Mouse (Mus musculus): ENCODE measurements around the gene Msi2.

Msi2 gene

DNA sequence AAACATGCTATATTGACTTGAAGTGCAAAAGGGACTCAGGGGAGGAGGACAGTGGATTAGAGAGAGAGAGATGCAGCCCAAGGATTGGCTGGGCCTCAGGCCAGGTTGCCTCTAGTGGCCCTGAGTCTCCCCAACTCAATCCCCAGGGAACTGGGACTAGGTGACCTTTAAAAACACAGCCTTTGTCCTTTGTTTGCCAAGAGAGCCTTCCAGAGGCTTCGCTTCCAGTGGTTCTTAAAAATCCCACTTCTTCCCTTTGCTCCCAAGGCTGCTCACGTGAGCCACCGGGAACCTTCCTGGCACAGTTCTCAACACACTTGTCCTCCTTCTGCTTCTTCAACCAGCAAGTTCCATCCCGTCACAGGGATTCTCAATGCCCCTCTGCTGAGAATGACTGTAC is 159.6 kb downstream of the Msi2 start:
- DNase-seq (ENCODE audit: low spot score), result peak; percentile 15

DNA sequence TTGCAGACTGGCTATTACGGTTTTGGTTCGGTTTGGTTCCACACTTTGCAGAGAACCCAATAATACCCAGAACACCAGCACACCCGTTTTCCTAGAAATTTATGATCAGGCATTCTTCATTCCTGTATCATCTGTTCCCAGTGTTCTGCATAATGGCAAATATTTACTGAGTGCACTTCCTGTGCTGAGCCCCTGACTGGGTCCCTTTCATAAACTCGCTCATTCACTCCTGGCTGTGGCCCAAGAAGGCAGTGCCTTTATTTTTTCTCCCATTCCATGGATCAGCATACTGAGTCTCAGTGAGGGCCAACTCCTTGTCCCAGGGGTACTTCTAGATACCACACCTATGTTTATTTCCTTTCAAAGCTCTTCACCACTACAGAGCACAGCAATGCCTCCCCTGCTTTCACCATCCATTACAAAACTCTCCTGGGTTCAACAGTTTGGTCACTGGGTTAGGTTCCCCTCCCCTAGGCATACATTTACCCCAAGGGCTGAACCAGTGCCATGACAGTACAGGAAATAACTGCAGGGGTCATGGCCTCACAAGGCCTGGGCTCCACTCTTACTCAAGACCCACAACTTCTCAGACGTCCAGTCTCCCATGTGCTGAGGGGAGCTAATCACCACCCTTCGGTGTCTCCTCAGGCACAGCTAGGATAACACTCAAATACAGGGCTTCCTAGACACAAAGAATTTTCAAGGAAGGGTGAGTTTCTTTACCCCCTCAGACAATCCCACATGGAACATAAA is 160.3 kb downstream of the Msi2 start:
- DNase-seq (ENCODE audit: low spot score), result no peak

DNA sequence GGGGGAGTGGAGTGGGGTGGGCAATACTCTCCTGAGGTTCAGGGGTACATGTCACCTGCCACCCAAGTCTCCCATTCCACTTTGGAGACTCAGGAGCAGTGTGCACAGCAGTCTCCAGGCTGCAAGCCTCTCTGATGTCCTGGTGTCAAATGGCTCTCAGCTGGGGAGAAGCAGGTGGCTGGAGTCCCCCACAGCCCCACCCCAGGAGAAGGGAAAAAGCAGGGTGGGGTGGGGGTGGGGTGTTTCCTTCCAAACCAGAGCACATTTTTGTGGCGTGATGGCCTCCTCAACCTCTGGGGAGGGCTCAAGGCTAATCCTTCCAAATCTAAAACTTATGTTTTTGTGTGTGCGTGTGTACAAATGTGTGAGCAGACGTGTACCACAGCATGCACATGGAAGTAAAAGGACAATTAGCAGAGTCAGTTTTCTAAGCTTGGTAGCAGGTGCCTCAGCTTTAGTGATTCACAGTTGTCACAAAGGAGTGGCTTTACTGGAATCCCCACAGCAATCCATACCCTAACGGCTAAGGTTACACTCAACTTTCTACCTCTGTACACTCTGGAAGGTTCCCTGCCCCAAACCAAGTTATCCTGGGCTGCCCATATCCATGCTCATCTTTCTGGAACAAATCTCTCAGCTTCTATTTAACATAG is 161.1 kb downstream of the Msi2 start:
- DNase-seq (ENCODE audit: low spot score), result no peak

DNA sequence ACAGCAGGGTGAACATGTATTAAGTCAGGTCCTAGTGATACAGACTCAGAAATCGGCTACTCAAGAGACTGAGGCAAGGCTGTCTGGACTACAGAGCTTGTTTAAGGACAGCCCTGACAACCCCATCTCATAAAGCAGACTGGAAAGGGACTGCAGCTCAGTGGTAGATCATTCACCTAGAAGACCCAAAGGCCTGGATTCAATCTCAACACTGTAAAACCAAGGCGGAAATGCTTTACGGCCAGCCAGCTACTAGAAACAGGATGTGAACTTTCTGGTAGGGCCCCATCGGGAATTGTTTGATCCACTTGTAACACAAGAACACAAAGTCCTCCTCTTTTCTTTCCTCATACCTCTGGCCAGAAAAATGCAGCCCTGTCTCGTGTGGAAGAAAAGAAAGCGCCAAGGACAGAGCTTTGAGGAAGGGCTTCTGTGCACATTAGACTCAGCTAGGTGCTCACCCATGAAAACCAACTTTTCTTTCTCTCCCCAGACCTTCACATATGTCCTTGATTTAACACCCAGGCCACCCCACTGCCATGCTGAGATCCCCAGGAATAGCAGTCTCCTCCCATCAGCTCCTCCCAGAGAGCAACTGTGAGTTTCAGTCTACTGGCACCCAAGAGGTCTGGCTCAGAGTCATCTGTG is 162.3 kb downstream of the Msi2 start:
- no peak for DNase-seq (ENCODE audit: low spot score)

DNA sequence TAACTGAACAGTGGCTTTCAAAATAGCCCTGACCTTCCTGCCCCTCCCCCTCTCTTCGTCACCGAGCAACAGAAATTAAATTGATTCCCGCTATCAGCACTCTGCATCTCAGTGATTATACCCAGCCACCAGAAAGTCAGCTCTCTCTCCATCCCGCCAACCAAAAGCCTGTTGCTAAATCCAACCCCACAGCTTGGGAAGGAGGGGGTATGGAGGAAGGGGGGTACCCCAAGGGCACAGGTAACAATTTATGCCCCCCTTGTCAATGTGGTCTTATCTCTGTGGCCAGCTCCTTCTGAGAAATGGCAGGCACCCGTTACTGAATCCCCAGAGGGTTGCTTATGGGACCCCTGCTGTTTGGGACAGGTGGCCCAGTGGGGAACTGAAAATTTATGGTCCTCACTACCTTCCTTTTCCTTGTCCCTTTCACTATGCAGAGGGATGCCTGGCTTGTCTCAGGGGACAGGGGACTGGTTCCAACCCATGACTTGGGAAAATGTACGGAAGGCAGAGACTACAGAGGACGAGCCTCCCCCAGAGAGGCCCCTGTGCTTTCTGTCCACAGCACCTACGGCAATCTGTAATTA is 163.0 kb downstream of the Msi2 start:
- no peak for DNase-seq (ENCODE audit: low spot score)

DNA sequence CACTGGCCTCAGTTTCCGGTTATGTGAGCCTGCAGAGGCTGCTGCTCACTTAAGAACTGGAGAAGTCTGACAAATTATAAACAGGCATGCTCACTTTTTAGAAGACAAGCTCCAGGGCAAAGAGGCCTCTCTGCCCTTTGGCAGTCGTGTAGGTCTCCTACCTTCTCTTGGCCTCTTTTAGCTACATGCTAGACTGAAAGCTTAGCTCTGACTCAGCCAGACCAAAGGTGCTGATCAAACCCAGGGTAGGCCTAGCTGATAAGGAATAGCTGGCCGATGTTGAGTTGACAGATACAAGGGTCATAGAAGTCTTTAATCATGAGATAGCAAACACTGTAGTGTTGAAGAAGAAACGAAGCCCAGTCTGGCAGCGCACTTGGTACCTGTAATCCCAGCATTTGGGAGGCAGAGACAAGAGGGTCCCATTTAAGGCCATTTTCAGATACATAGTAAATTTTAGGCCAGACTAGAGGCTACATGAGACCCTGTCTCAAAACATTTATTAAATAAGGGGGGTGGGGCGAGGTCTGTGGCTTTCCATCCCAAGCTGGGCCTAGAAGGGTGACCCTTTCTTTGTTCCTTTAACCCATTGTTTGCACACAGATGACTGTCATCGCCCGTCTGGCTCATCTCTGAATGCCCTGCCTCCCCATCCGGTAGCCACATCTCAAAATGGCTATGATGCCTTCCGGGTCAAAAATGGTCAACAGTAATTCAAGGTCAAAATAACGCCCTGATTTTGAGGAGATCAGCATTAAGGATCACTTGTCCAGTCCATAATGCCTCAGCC is 164.6 kb downstream of the Msi2 start:
- no peak for DNase-seq (ENCODE audit: low spot score)

DNA sequence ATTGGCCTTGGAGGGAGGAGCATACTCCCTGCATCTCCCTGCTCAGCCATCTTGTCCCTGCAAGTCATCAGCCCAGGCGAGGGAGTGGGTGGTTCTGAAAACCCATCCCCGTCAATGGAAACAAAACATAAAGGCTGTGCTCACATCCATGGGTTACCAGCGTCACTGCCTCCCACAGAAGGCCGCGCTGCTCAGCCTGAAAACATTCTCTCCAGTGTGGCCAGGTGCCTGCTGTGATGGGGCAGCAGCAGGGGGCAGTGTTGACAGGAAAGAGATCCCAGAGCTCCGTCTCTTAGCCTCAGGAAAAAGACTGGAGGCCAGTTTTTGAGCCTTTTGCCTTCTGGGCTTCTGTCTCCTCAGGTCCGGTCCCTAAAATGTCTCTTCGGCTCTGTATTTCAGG is 165.3 kb downstream of the Msi2 start:
- DNase-seq (ENCODE audit: low spot score), result peak; percentile 66

DNA sequence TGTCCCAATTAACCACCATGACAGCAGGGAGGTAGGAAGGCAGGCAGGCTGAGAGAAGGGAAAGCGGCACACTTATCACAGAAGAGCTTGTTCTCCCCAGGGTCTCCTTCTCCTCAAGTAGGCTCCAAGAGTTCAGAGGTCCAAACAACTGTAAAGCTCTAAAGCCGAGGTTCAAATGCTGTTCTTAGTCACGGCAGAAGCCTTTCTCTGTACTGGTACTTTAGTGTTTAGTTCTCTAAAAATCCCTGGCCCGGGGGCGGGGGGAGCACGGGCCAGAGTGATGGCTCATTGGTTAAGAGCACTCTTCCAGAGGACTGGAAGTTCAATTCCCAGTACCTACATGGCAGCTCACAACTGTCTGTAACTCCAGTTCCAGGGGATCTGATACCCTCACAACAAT is 165.9 kb downstream of the Msi2 start:
- no peak for DNase-seq (ENCODE audit: low spot score)

DNA sequence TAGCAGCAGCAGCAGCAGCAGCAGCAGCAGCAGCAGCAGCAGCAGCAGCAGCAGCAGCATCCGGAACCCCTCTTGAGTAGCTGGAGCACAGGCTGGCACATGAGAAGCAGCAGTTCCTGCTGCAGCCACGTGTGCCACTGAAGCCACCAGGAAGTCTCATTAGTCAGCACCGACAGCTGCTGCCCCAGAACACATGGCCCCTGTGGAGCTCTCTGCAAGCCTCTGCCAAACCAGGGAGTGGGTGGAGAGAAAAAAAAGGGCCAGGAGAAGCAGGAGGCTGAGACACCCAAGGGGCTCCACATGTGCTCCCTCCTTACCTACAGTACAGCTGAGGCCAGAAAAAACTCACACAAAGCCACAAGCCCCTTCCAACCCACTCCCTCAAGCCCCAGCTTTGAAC is 167.3 kb downstream of the Msi2 start:
- DNase-seq (ENCODE audit: low spot score), result peak; percentile 28

DNA sequence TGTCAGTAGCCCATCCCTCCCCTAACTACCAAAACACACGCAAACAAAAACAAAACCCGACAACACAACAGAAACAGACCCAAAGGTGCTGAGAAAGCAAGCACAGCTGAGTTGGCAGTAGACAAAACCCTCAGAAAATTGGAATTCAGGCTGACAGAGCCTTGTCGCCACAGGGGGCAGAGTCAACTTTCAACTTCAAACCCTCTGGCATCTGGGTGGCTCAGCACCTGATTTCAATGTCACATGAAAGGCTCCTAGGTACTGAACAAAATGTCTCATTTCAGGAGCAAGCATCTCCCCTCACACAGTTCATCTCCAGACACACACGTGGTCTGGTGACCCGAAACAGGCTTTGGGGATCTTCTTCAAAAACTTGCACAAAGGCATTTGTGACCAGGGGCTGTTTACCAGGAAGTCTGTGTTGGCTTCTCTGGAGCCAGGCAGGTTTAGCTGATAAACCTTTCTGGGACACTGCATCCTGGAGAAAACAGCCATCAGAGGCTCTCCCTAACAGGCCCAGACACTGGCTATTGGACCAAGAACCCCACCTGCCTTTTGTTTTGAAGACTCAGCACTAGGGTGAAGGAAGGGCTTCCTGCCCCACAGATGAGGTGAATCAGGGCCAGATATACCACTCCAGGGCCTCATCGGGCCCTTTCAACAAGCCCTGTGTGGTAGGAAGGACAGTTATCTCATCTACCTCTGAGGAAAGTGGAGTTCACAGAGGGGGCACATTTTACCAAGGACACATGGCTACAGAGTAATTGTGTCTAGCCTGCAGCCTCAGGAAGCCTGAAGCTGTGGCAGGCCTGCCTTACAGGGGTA is 168.0 kb downstream of the Msi2 start:
- DNase-seq (ENCODE audit: low spot score), result no peak

DNA sequence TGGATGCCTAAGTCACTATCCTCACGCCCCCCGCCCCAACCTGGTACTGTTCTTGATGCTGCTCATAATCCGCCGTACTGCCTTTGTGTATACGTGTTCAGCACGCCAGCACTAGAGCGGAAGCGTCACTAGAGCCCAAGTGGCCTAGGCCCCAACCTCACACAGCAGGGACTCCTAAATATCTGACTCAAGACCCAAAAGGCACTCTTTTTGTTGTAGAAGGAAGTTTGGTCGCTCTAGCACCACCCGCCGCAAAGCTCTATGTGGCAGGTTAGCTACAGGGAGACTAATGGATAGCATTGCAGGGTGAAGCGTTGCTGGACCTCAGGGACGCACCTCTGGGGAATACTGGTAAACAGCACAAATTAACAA is 168.8 kb downstream of the Msi2 start:
- no peak for DNase-seq (ENCODE audit: low spot score)

DNA sequence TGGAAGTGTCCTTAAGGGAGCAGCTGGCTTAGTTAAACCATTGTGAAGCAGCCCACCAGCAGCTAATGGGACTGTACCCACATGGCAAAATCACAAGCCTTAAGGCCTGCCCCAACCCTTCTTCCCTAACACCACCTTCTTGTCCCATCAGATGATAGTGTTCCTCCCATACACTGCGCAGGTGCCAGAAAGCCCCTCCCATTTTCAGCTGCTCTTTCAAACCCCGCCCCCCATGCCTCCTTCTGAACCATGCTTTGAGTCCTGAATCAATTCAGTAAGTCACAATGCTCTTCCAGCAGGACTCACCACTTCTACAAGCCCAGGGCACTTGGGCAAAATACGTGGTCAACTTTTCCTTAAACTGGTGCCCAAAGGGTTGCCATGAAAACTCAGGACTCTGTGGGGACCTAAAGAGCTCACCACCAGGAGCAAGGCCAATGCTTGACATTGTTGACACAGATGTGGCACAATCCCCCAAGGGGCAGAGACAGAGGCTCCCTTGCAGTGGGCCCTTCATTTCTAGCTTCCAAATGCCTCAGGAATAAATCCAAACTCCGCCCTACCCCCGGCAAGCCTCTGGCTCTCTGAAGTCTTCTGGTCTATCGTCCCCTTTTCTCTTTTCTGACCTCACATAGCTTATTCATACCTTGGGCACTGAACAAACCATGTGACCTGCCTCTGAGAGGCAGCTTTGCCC is 169.3 kb downstream of the Msi2 start:
- no peak for DNase-seq (ENCODE audit: low spot score)

DNA sequence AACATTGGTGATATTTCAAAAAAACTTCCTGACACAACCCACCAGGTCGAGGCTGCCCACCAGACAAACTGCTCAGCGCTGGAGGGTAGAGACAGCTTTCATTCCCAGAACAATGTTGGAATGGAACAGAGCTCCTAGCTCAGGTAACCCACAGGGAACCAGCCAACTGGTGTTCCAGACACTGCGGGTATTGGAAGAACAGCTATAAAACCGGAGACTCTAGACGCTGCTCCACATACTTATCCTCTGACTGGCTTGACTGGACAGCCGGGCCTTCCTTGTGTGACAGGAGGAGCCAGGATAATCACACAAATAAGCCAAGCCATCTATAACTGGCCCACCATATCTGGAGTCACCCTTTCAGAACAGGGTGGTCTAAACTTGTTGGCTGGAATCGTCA is 169.9 kb downstream of the Msi2 start:
- DNase-seq (ENCODE audit: low spot score), result no peak

DNA sequence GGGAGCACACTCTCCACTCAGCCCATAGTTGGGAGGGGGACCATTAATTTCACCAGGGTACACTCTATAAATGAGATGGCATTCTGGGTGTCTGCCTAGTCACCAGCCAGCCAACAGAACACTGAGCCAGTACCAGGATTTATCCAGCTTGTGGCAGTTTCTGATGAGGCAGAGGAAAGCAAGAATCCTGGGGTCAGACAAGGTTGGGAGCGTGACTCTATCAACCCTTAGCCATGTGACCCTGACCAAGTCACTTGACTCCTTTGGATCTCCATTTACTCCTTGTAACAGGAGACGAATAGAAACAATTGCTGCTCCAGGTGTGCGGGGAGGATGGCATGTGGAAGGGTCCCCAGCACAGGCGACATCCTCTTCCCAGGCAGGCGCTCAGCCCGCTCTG is 174.5 kb downstream of the Msi2 start:
- no peak for DNase-seq (ENCODE audit: low spot score)

DNA sequence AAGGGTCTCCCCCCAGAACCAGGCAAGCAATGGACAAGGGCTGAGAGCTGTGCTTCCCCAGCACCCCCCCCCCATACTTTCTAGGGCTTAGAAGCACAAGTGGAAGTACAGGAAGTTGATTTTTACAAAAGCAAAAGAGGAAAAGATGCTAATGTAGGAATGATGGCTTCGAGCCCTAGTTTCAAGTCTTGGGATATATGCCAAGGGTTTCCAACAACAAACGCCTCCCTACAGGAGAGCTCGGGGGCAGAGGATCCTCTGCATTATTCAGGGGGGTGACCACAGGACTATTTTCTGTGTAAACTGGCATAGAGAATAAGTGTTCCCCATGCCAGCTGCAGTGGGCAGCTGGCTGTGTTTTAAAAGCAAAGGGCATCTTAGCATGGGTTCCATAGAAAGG is 175.5 kb downstream of the Msi2 start:
- no peak for DNase-seq (ENCODE audit: low spot score)

DNA sequence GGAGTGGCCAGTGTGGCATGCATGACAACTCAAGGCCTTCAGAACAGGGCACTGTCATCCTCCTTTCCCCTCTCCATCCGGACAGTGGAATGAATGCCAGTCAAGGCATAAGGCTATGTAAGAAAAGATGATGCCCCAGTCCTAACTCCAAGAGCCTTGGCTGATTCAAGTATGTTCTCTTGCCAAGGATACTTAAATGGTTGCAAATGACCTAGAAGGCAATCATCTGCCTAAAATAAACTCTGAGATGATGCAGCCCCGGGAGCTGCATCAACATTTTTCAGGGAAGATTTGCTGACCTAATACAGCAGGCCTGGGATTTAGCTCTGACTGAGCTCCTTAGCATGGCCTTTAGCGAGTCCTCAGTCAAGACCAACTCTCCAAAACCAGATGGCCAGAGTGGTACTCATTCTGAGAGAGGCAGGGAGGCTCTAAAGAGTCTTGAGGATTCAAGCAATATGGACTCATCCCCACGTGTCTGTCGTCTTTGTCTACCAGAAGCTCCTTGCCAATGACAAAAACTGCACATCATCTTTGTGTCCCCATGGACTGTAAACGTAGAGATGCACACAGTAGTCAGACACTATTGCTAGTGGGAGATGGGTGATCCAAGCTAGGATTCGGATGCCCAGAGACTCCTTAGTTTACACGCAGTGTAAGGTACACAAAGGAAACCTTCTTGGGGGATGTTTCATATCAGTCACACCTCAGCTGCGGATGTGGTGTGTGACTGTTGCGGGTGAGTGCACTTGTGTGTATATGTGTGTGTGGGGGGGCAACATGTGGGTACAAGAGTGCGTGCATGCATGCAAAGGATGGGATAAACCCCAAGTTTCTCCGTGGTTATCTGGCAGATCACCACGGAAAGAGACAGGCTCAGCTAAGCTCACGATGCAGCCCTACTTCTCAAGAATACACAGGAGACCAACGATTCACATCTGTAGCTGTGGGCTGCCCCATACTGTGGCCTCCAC is 176.4 kb downstream of the Msi2 start:
- no peak for DNase-seq (ENCODE audit: low spot score)

DNA sequence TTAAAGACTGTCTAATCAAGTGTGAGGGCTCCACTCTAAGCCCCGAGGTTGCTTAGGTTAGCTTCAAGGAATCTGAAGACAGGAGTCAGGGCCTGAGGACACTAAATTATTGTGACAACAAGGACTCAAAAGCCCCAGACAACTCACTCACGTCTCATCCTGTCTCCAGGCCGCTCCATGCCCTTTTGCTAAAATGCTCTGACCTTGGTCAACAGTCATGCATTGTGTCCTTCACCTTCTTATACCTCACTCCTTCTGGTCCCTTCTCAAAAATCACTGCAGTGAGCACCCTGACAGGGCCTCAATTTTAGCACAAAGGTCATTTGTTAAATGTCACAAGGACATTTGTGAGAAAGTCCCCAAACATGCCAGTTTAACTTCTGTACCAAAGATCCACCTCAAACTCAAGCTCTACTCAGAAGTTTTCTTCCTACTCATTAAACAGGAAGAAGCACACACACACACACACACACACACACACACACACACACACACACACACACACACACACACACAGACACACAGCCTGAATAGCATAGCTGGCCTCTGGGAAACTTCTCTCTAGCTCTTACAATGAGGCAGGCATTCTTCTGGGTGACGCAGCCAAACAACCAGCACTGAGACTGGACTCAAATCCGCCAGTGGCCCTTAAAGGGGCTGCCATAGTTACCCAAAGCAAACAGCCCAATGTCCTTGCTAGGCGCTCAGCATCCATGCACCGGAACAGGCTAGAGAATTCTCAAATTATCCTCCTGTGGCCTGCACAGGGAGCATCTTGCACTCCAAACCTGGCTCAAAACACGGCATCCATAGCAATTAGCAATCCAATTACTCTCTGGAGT is 178.5 kb downstream of the Msi2 start:
- DNase-seq (ENCODE audit: low spot score), result no peak

DNA sequence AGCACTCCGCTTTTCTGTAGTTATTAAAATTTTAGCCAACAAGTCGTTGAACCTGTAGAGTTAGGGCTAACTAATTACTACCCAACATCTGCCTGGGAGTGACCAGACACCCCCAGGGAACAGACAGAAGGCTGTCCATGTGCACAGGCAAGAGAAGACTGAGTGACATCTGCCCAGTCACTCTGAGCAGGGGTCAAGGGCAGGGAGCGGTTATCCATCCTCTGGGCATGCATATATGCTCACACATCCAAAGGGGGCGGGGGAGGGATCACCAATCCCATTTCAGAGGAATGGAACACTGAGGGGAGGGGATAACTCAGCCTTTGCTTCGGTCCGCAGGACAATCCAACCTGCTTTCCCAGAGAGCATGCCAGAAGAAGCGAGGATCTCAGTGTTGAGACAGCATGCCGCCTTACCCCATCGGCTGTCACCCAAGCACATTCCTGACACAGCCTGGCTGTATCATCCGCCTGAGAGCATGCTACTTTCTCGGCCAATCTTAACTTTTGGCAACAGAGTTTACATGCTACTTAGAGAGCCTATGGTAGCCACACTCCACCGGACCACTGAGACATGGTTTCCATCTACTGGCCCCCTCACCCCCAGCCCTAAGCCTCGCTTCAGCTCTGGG is 179.5 kb downstream of the Msi2 start:
- DNase-seq (ENCODE audit: low spot score), result no peak
